Mouse (Mus musculus) intestine, postnatal 0 days (tissue): ENCODE measurements around the gene Gm7075. TPM values are rescaled to one million over a fixed set of nuclear protein-coding genes. Genes with fewer than 3 reads are reported as not detected.
"Not testable (repeated sequence)": the region's sequence is repeated elsewhere in the genome, so short reads cannot be mapped to it uniquely, and the experiment has no call there.

ENCODE experiments used
- ATAC-seq: fragments of 200-750 bp; cut with Nextera tagmentation; 2 replicates; pipeline ENCODE4 v1.8.0; 2017; ENCODE audit warnings: mild to moderate bottlenecking, moderate TSS enrichment, moderate library complexity
- H3K27ac ChIP-seq: fragments of 300-500 bp; sonication (generic); 2 replicates; pipeline ENCODE4 v1.5.1; 2014; ENCODE audit warnings: mild to moderate bottlenecking, low read depth, low read length, moderate library complexity
- H3K27me3 ChIP-seq: fragments of 300-500 bp; sonication (generic); replicated peaks from 2 replicates; pipeline ENCODE4 v1.6.1; 2014; ENCODE audit warnings: low read length, mixed read lengths; ENCODE audit not compliant: control insufficient read depth, insufficient read depth
- H3K36me3 ChIP-seq: fragments of 300-500 bp; sonication (generic); 2 replicates; pipeline ENCODE4 v1.6.1; 2014; ENCODE audit warnings: mild to moderate bottlenecking, moderate library complexity; ENCODE audit not compliant: control insufficient read depth, insufficient read depth
- H3K4me1 ChIP-seq: fragments of 300-500 bp; sonication (generic); replicated peaks from 2 replicates; pipeline ENCODE4 v1.6.1; 2014; ENCODE audit warnings: antibody characterized with exemption, low read length, mixed read lengths; ENCODE audit not compliant: control insufficient read depth, insufficient read depth
- H3K4me2 ChIP-seq: fragments of 300-500 bp; sonication (generic); replicated peaks from 2 replicates; pipeline ENCODE4 v1.6.1; 2014; ENCODE audit warnings: low read depth, mild to moderate bottlenecking, moderate library complexity
- H3K4me3 ChIP-seq: fragments of 300-500 bp; sonication (generic); 2 replicates; pipeline ENCODE4 v1.5.1; 2014; ENCODE audit warnings: low read depth, low read length
- H3K9ac ChIP-seq: fragments of 300-500 bp; sonication (generic); 2 replicates; pipeline ENCODE4 v1.6.1; 2014; ENCODE audit warnings: mild to moderate bottlenecking, low read depth, low read length
- H3K9me3 ChIP-seq: fragments of 300-500 bp; sonication (generic); 2 replicates; pipeline ENCODE4 v1.6.1; 2016; ENCODE audit warnings: mixed run types; ENCODE audit not compliant: control insufficient read depth
- CTCF ChIP-seq: sonication (generic); IDR thresholded peaks from 2 replicates; pipeline ENCODE4 v1.5.1; 2016; ENCODE audit warnings: low read depth, mild to moderate bottlenecking, control low read depth, antibody characterized with exemption, moderate library complexity
- WGBS: fragments of 180-500 bp; shearing (Covaris S2); extraction: QIAGEN DNeasy Blood & Tissue Kit; methylation state at CpG from one replicate; pipeline ENCODE4 v1.1.7; 2014; 5-methylcytosine and 5-hydroxymethylcytosine counted together
- polyA plus RNA-seq: library from polyadenylated mRNA; unstranded; fragments of >200 nt; fragmentation: Nextera tagmentation; extraction: Ambion mirVana; gene quantifications from 2 replicates; pipeline ENCODE4 v1.2.1, GENCODE M21; 2015

The Gm7075 gene
- polyA plus RNA-seq, 1 experiment from 2014 or later, result not detected

- Histone ChIP-seq H3K36me3 (no peaks in the 10 kb centered on the region), H3K4me1 (no peaks in the 10 kb centered on the region), H3K9me3 (no peaks in the 10 kb centered on the region), H3K27ac (no peak overlapping the region), H3K4me2 (no peak overlapping the region), H3K27me3 (no peaks in the 10 kb centered on the region), H3K9ac (no peak overlapping the region), H3K4me3 (no peak overlapping the region)
- no peak for ATAC-seq
- no peak for TF ChIP-seq CTCF
- WGBS, result 86% methylated on average over 5 of the region's 5 CpGs
Observed at GRCm38 (mm10) chr10:63422736-63422992, 1.1 kb upstream of the Gm7075 start.

GRCm38 (mm10) chr10:63417061-63417460 lies 4.5 kb downstream of the Gm7075 start:
- no peak for ATAC-seq
- no peaks in the 10 kb centered on the region for H3K4me1 ChIP-seq
- WGBS, result 42% methylated on average over 5 of the region's 5 CpGs

DNA sequence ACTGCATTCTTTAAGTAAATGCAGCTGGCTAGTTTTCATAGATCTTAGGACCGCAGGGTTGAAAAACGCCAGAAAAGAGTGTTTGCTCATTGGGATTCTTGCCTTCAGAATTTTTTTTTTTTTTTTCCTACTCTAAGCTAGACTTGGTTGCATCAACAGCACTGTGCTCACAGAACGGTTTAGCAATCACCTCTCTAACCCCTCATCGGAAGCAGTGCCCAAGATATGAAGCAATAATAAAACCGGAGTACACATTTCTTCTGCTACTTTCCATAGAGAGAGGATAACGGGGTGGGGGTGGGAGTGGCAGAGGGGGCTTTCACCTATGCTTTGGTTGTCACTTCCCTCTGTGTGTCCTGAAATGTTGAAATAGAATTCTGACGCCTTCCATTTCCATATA lies 5.7 kb downstream of the Gm7075 start:
- no peak for TF ChIP-seq CTCF

More at GRCm38 (mm10) chr10:63417061-63417460, 4.5 kb downstream of the Gm7075 start:
- no peaks in the 10 kb centered on the region for H3K27me3 ChIP-seq
- H3K27ac ChIP-seq, result no peak overlapping the region
- H3K4me3 ChIP-seq, result no peak overlapping the region
- no peaks in the 10 kb centered on the region for H3K36me3 ChIP-seq
- no peak overlapping the region for H3K9ac ChIP-seq
- TF ChIP-seq CTCF, result no peak
- H3K4me2 ChIP-seq, result no peak overlapping the region
- H3K9me3 ChIP-seq, result no peaks in the 10 kb centered on the region

DNA sequence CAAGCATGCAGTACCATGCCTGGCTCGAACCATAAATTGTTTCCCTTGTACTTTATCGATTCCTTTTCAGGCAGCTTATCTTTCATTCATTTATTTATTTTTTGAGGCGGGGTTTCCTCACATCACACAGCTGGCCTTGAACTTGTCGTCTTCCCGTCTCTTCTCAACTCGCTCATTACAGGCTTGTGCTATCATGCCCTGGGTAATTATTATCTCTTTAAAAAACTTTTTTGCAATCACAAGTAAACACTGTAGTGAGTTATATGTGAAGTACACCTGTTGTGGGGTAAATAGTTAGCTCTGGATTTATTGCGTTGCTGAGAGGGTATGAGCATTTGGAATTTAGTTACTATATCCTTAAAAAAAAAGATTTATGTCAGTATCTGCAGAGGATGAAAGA lies 6.3 kb downstream of the Gm7075 start:
- H3K4me3 ChIP-seq, result no peak overlapping the region
- no peaks in the 10 kb centered on the region for H3K36me3 ChIP-seq
- H3K4me2 ChIP-seq, result no peak overlapping the region
- no peaks in the 10 kb centered on the region for H3K9me3 ChIP-seq
- 34% methylated on average over 7 of the region's 7 CpGs for WGBS
- no peaks in the 10 kb centered on the region for H3K4me1 ChIP-seq
- no peaks in the 10 kb centered on the region for H3K27me3 ChIP-seq
- ATAC-seq, result no peak
- no peak overlapping the region for H3K9ac ChIP-seq
- no peak for TF ChIP-seq CTCF
- no peak overlapping the region for H3K27ac ChIP-seq

More for the DNA sequence above, 5.7 kb downstream of the Gm7075 start:
- Histone ChIP-seq H3K27ac (no peak overlapping the region), H3K4me3 (no peak overlapping the region), H3K27me3 (no peaks in the 10 kb centered on the region), H3K36me3 (no peaks in the 10 kb centered on the region), H3K9me3 (no peaks in the 10 kb centered on the region), H3K4me1 (no peaks in the 10 kb centered on the region), H3K4me2 (peak overlapping the region; percentile 24; the same call in 1 of the 2 replicates), H3K9ac (no peak overlapping the region)
- no peak for ATAC-seq
- WGBS, result 35% methylated on average over 7 of the region's 7 CpGs

DNA sequence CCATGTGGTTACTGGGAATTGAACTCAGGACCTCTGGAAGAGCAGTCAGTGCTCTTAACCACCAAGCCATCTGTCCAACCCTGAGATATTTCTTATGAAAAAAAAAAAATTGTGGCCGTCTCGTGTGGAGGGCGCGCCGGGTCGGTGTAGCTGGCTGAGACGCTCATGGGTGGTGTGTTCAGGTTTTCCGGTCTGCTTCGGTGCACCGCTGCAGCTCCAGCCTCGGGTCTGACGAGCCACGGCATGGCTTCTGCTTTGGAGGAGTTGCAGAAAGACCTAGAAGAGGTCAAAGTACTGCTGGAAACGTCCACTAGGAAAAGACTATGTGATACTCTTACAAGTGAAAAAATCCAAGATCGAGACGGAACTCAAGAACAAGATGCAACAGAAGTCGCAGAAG lies 8.8 kb downstream of the Gm7075 start:
- H3K9me3 ChIP-seq, result no peaks in the 10 kb centered on the region
- H3K9ac ChIP-seq, result no peak overlapping the region
- no peak overlapping the region for H3K4me3 ChIP-seq
- ATAC-seq, result no peak
- H3K4me2 ChIP-seq, result no peak overlapping the region
- no peaks in the 10 kb centered on the region for H3K36me3 ChIP-seq
- no peaks in the 10 kb centered on the region for H3K27me3 ChIP-seq
- no peak for TF ChIP-seq CTCF
- H3K4me1 ChIP-seq, result no peaks in the 10 kb centered on the region
- no peak overlapping the region for H3K27ac ChIP-seq
- WGBS, result 80% methylated on average over 17 of the region's 17 CpGs

DNA sequence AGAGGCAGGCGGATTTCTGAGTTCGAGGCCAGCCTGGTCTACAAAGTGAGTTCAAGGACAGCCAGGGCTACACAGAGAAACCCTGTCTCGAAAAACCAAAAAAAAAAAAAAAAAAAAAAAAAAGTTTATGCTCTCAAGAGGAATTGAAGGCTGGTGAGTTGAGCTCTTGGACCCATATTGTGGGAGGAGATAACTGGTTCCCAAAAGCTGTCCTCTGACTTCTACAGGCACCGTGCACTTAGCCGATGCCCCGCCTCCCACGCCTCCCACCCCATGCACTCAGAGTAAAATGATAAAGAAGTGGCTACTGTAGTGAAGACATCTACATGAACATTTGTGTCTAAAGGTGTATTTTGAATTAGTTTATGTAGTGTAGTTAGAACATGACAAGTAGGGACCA lies 9.9 kb downstream of the Gm7075 start:
- H3K4me3 ChIP-seq, H3K27me3 ChIP-seq, H3K4me2 ChIP-seq, ATAC-seq, H3K9me3 ChIP-seq, H3K36me3 ChIP-seq, H3K27ac ChIP-seq, H3K9ac ChIP-seq, H3K4me1 ChIP-seq: not testable (repeated sequence)
- 93% methylated on average over 6 of the region's 7 CpGs for WGBS

- Histone ChIP-seq H3K4me1 (no peaks in the 10 kb centered on the region), H3K4me3 (no peak overlapping the region), H3K9ac (no peak overlapping the region), H3K4me2 (no peak overlapping the region), H3K27ac (no peak overlapping the region), H3K36me3 (no peaks in the 10 kb centered on the region), H3K27me3 (no peaks in the 10 kb centered on the region), H3K9me3 (no peaks in the 10 kb centered on the region)
- TF ChIP-seq CTCF, result no peak
- no peak for ATAC-seq
- WGBS, result 62% methylated on average over 16 of the region's 16 CpGs
Observed at GRCm38 (mm10) chr10:63410162-63410956, 11.2 kb downstream of the Gm7075 start.
